Mouse (Mus musculus) CD4-positive helper T cell, adult 2 months (primary cell): Measurements from ENCODE around the gene Atat1.

Source experiments
- DNase-seq: peaks from one replicate; pipeline ENCODE4 v3.0.0-alpha.2; 2012; ENCODE audit warnings: low read depth, missing footprints, low spot score

Atat1 gene

GRCm38 (mm10) chr17:35917463-35918251 is 7.8 kb upstream of the Atat1 start:
- DNase-seq, result peak; percentile 74

- DNase-seq, result no peak
Measured at GRCm38 (mm10) chr17:35917143-35917462, 7.2 kb upstream of the Atat1 start.

GRCm38 (mm10) chr17:35916297-35917142 is 6.6 kb upstream of the Atat1 start, which contains the start of the genes Mrps18b and Ppp1r10:
Gene Mrps18b, minus strand, starts transcription at chr17:35916389.
Gene Ppp1r10, plus strand, starts transcription at chr17:35916434.
- peak; percentile 100 for DNase-seq

GRCm38 (mm10) chr17:35915538-35916296 is 5.8 kb upstream of the Atat1 start:
- no peak for DNase-seq

GRCm38 (mm10) chr17:35914975-35915374 is 5.1 kb upstream of the Atat1 start:
- DNase-seq, result no peak

GRCm38 (mm10) chr17:35909186-35909918 is 523 bp downstream of the Atat1 start:
- DNase-seq, result peak; percentile 50

- peak; percentile 46 for DNase-seq
Measured at GRCm38 (mm10) chr17:35907609-35908008, 2.3 kb downstream of the Atat1 start.

- no peak for DNase-seq
Measured at GRCm38 (mm10) chr17:35905587-35905986, 4.3 kb downstream of the Atat1 start.

- no peak for DNase-seq
Measured at GRCm38 (mm10) chr17:35903992-35904355, 5.9 kb downstream of the Atat1 start.

- DNase-seq, result no peak
Measured at GRCm38 (mm10) chr17:35903343-35903991, 6.4 kb downstream of the Atat1 start.

- DNase-seq, result no peak
Measured at GRCm38 (mm10) chr17:35900636-35901035, 9.2 kb downstream of the Atat1 start.

GRCm38 (mm10) chr17:35897644-35898573 is 12.0 kb downstream of the Atat1 start:
- no peak for DNase-seq

- peak; percentile 96 for DNase-seq
Measured at GRCm38 (mm10) chr17:35896781-35897643, 12.9 kb downstream of the Atat1 start, which contains the start of gene 2310061I04Rik. Gene 2310061I04Rik, minus strand, starts transcription at chr17:35897431.

- DNase-seq, result no peak
Measured at GRCm38 (mm10) chr17:35887725-35888124, 22.1 kb downstream of the Atat1 start.

GRCm38 (mm10) chr17:35883777-35884176 is 26.1 kb downstream of the Atat1 start:
- DNase-seq, result no peak

- DNase-seq, result no peak
Measured at GRCm38 (mm10) chr17:35882924-35883323, 27.0 kb downstream of the Atat1 start.

- peak; percentile 98 for DNase-seq
Measured at GRCm38 (mm10) chr17:35879245-35880057, 30.4 kb downstream of the Atat1 start, which contains the start of gene Dhx16. Gene Dhx16, plus strand, starts transcription at chr17:35879819.

GRCm38 (mm10) chr17:35874721-35875120 is 35.2 kb downstream of the Atat1 start:
- DNase-seq, result no peak
